Mouse (Mus musculus): ENCODE measurements around the gene Hectd4. TPM values are rescaled to one million over a fixed set of nuclear protein-coding genes. Genes with fewer than 3 reads are reported as not detected.

The Hectd4 gene
- polyA plus RNA-seq, 1 experiment from 2014 or later = 9.7 TPM

DNA sequence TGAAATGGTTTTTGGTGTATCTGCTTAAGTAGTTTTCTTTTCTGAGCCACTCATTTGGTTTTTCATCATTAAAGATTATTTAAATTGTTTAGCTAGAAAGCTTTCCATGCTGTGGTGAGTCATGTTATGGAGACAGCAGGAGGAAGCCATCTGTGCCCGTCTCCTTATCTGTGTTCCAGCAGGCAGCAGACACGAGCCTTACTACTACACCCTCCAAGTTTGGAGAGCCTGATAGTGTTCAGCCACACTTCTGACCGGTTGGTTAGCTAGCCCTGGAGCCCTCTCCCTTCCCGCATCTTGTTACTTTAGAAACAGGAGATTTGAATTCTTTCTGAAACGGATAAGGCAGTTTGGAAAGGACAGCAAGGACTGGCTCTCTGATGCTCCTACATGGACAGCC lies 16.2 kb downstream of the Hectd4 start:
- 82% methylated on average over 5 of the region's 5 CpGs for WGBS
- Histone ChIP-seq H3K4me2 (no peak overlapping the region), H3K27ac (ENCODE audit: low read depth, low read length) (0 out of 2 replicates have a peak overlapping the region, but pooled peaks have one; percentile 16), H3K9ac (ENCODE audit: low read length) (no peak overlapping the region), H3K4me3 (ENCODE audit: low read depth, low read length) (no peak overlapping the region), H3K4me1 (ENCODE audit: control insufficient read depth, insufficient read depth, low read length) (no peaks in the 10 kb centered on the region), H3K27me3 (ENCODE audit: control insufficient read depth, insufficient read depth, low read length) (no peaks in the 10 kb centered on the region), H3K36me3 (ENCODE audit: control insufficient read depth, insufficient read depth, low read length) (no peaks in the 10 kb centered on the region), H3K9me3 (ENCODE audit: control insufficient read depth, low read length) (no peaks in the 10 kb centered on the region)
- ATAC-seq (ENCODE audit: low FRiP score) (no peak), DNase-seq (ENCODE audit: low spot score, missing footprints) (no peak)

GRCm38 (mm10) chr5:121238208-121238607 lies 18.2 kb downstream of the Hectd4 start:
- Histone ChIP-seq H3K9ac (ENCODE audit: low read length) (no peak overlapping the region), H3K27ac (ENCODE audit: low read depth, low read length) (no peak overlapping the region), H3K4me1 (ENCODE audit: control insufficient read depth, insufficient read depth, low read length) (no peaks in the 10 kb centered on the region), H3K27me3 (ENCODE audit: control insufficient read depth, insufficient read depth, low read length) (no peaks in the 10 kb centered on the region), H3K9me3 (ENCODE audit: control insufficient read depth, low read length) (no peaks in the 10 kb centered on the region), H3K36me3 (ENCODE audit: control insufficient read depth, insufficient read depth, low read length) (no peaks in the 10 kb centered on the region), H3K4me3 (ENCODE audit: low read depth, low read length) (no peak overlapping the region), H3K4me2 (no peak overlapping the region)
- 86% methylated on average over 2 of the region's 2 CpGs for WGBS
- no peak for ATAC-seq (ENCODE audit: low FRiP score)
- DNase-seq (ENCODE audit: low spot score, missing footprints) = no peak

- Histone ChIP-seq H3K9me3 (ENCODE audit: control insufficient read depth, low read length) (no peaks in the 10 kb centered on the region), H3K27me3 (ENCODE audit: control insufficient read depth, insufficient read depth, low read length) (no peaks in the 10 kb centered on the region), H3K36me3 (ENCODE audit: control insufficient read depth, insufficient read depth, low read length) (no peaks in the 10 kb centered on the region), H3K9ac (ENCODE audit: low read length) (no peak overlapping the region), H3K4me1 (ENCODE audit: control insufficient read depth, insufficient read depth, low read length) (no peaks in the 10 kb centered on the region), H3K4me2 (no peak overlapping the region), H3K27ac (ENCODE audit: low read depth, low read length) (no peak overlapping the region), H3K4me3 (ENCODE audit: low read depth, low read length) (no peak overlapping the region)
- ATAC-seq (ENCODE audit: low FRiP score) (no peak), DNase-seq (ENCODE audit: low spot score, missing footprints) (no peak)
- WGBS = 85% methylated on average over 5 of the region's 5 CpGs
Observed at GRCm38 (mm10) chr5:121239846-121240245, 19.8 kb downstream of the Hectd4 start.

DNA sequence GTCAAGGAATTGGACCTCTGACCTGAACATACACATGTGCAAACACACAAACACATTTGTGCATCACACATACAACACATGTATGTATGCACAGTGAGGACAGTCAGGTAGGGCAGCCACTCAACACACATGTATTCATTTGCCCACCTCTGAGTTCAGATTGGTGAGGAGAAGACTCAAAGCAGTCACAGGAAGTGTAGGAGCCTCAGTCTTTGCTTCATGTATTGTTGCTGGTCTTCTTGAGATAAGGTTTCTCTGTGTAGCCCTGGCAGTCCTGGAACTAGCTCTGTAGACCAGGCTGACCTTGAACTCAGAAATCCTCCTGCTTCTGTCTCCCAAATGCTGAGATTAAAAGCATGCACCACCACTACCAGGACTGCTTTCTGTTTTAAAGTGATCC lies 21.2 kb downstream of the Hectd4 start:
- H3K4me2 ChIP-seq = no peak overlapping the region
- H3K9me3 ChIP-seq (ENCODE audit: control insufficient read depth, low read length) = no peaks in the 10 kb centered on the region
- no peaks in the 10 kb centered on the region for H3K4me1 ChIP-seq (ENCODE audit: control insufficient read depth, insufficient read depth, low read length)
- H3K27ac ChIP-seq (ENCODE audit: low read depth, low read length) = no peak overlapping the region
- no peaks in the 10 kb centered on the region for H3K27me3 ChIP-seq (ENCODE audit: control insufficient read depth, insufficient read depth, low read length)
- no peak for DNase-seq (ENCODE audit: low spot score, missing footprints)
- no peaks in the 10 kb centered on the region for H3K36me3 ChIP-seq (ENCODE audit: control insufficient read depth, insufficient read depth, low read length)
- no peak overlapping the region for H3K4me3 ChIP-seq (ENCODE audit: low read depth, low read length)
- no peak overlapping the region for H3K9ac ChIP-seq (ENCODE audit: low read length)
- no peak for ATAC-seq (ENCODE audit: low FRiP score)

GRCm38 (mm10) chr5:121242261-121242660 lies 22.2 kb downstream of the Hectd4 start:
- no peaks in the 10 kb centered on the region for H3K36me3 ChIP-seq (ENCODE audit: control insufficient read depth, insufficient read depth, low read length)
- H3K9me3 ChIP-seq (ENCODE audit: control insufficient read depth, low read length) = no peaks in the 10 kb centered on the region
- no peaks in the 10 kb centered on the region for H3K4me1 ChIP-seq (ENCODE audit: control insufficient read depth, insufficient read depth, low read length)
- H3K27me3 ChIP-seq (ENCODE audit: control insufficient read depth, insufficient read depth, low read length) = no peaks in the 10 kb centered on the region
- DNase-seq (ENCODE audit: low spot score, missing footprints) = no peak
- ATAC-seq (ENCODE audit: low FRiP score) = no peak
- no peak overlapping the region for H3K4me2 ChIP-seq
- no peak overlapping the region for H3K27ac ChIP-seq (ENCODE audit: low read depth, low read length)
- H3K4me3 ChIP-seq (ENCODE audit: low read depth, low read length) = no peak overlapping the region
- 63% methylated on average over 1 of the region's 1 CpGs for WGBS
- H3K9ac ChIP-seq (ENCODE audit: low read length) = no peak overlapping the region

GRCm38 (mm10) chr5:121242701-121243100 lies 22.7 kb downstream of the Hectd4 start:
- Histone ChIP-seq H3K4me3 (ENCODE audit: low read depth, low read length) (no peak overlapping the region), H3K27ac (ENCODE audit: low read depth, low read length) (no peak overlapping the region), H3K9me3 (ENCODE audit: control insufficient read depth, low read length) (no peaks in the 10 kb centered on the region), H3K4me2 (no peak overlapping the region), H3K9ac (ENCODE audit: low read length) (no peak overlapping the region), H3K36me3 (ENCODE audit: control insufficient read depth, insufficient read depth, low read length) (no peaks in the 10 kb centered on the region), H3K4me1 (ENCODE audit: control insufficient read depth, insufficient read depth, low read length) (no peaks in the 10 kb centered on the region), H3K27me3 (ENCODE audit: control insufficient read depth, insufficient read depth, low read length) (no peaks in the 10 kb centered on the region)
- WGBS = 81% methylated on average over 1 of the region's 1 CpGs
- ATAC-seq (ENCODE audit: low FRiP score) (no peak), DNase-seq (ENCODE audit: low spot score, missing footprints) (no peak)

DNA sequence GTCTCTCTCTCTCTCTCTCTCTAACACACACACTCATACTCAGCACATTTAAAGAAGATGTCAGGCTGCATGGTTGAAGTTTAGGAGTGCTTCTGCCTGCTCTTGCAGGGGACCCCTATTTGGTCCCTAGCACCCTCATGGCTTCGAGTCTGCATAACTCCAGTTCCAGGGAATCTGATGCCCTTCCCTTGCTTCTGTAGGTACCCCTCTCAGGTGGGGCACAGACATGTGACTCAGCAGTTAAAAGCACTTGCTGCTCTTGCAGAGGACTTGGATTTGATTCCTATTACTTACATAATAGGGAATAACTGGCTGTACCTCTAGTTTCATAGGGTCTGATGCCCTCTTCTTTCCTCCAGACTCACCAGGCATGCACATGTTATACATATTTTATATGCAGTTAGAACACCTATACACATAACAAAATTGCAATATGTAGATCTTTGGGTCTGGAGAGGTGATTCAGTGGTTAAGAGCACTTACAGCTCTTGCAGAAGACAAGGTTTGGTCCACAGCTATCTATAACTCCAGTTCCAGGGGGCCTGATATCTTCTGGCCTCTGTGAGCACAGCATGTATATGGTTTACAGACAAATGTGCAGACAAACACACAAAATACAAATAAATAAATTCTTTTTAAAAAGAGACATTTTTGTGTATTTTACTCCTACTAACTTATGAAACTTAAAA lies 23.8 kb downstream of the Hectd4 start:
- no peak for ATAC-seq (ENCODE audit: low FRiP score)
- WGBS = 88% methylated on average over 1 of the region's 1 CpGs

DNA sequence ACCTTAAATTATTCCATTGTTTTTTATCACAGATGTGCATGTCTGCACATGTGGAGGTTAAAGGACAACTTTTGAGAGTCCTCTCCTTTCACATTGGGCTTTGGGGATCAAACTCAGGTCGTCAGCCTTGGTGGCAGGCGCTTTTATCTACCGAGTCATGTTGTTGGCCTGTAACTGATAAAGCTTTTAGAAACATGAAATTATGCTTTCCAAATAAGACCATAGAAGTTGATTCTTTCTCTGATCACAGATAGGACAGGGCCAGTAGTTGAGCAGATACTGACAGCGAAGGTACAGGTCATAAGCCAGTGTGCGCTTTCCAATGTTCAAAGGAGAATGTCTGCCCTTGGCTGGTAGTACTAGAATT lies 24.3 kb downstream of the Hectd4 start:
- no peak overlapping the region for H3K9ac ChIP-seq (ENCODE audit: low read length)
- H3K36me3 ChIP-seq (ENCODE audit: control insufficient read depth, insufficient read depth, low read length) = no peaks in the 10 kb centered on the region
- no peak overlapping the region for H3K4me3 ChIP-seq (ENCODE audit: low read depth, low read length)
- no peaks in the 10 kb centered on the region for H3K9me3 ChIP-seq (ENCODE audit: control insufficient read depth, low read length)
- ATAC-seq (ENCODE audit: low FRiP score) (no peak), DNase-seq (ENCODE audit: low spot score, missing footprints) (no peak)
- 91% methylated on average over 5 of the region's 5 CpGs for WGBS
- H3K4me2 ChIP-seq = no peak overlapping the region
- H3K27ac ChIP-seq (ENCODE audit: low read depth, low read length) = no peak overlapping the region
- H3K27me3 ChIP-seq (ENCODE audit: control insufficient read depth, insufficient read depth, low read length) = no peaks in the 10 kb centered on the region
- H3K4me1 ChIP-seq (ENCODE audit: control insufficient read depth, insufficient read depth, low read length) = no peaks in the 10 kb centered on the region

More for the DNA sequence above, 23.8 kb downstream of the Hectd4 start:
- Histone ChIP-seq H3K9me3 (ENCODE audit: control insufficient read depth, low read length) (no peaks in the 10 kb centered on the region), H3K4me3 (ENCODE audit: low read depth, low read length) (no peak overlapping the region), H3K27me3 (ENCODE audit: control insufficient read depth, insufficient read depth, low read length) (no peaks in the 10 kb centered on the region), H3K4me2 (no peak overlapping the region), H3K27ac (ENCODE audit: low read depth, low read length) (no peak overlapping the region), H3K9ac (ENCODE audit: low read length) (no peak overlapping the region), H3K36me3 (ENCODE audit: control insufficient read depth, insufficient read depth, low read length) (no peaks in the 10 kb centered on the region), H3K4me1 (ENCODE audit: control insufficient read depth, insufficient read depth, low read length) (no peaks in the 10 kb centered on the region)
- no peak for DNase-seq (ENCODE audit: low spot score, missing footprints)

DNA sequence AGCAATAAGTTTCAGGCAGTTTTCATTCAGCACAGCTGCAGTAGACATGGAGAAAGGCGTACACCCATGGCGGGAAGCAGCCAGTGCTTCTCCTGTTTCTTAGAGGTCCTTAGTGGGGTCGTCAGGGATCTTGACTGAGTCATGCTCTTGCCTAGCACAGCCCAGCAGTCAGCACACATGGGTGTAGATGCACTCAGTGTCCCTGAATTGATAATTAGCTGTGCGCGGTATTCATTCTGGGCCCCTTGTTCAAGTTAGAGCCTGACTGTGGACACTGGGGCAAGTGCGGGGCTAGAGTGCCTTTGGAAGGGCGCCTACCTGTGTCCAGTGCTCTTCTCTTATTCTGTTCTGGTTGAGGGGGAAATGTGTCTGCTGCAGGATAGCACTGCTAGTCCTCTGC lies 25.2 kb downstream of the Hectd4 start:
- no peak overlapping the region for H3K27ac ChIP-seq (ENCODE audit: low read depth, low read length)
- no peak for DNase-seq (ENCODE audit: low spot score, missing footprints)
- WGBS = 86% methylated on average over 7 of the region's 7 CpGs
- H3K4me3 ChIP-seq (ENCODE audit: low read depth, low read length) = no peak overlapping the region
- H3K9me3 ChIP-seq (ENCODE audit: control insufficient read depth, low read length) = no peaks in the 10 kb centered on the region
- no peaks in the 10 kb centered on the region for H3K27me3 ChIP-seq (ENCODE audit: control insufficient read depth, insufficient read depth, low read length)
- H3K4me1 ChIP-seq (ENCODE audit: control insufficient read depth, insufficient read depth, low read length) = no peaks in the 10 kb centered on the region
- no peak overlapping the region for H3K9ac ChIP-seq (ENCODE audit: low read length)
- ATAC-seq (ENCODE audit: low FRiP score) = no peak
- H3K36me3 ChIP-seq (ENCODE audit: control insufficient read depth, insufficient read depth, low read length) = no peaks in the 10 kb centered on the region
- no peak overlapping the region for H3K4me2 ChIP-seq
